Mouse (Mus musculus): ENCODE data around the gene Setd1b. TPM values are rescaled to one million over a fixed set of nuclear protein-coding genes. Genes with fewer than 3 reads are reported as not detected.
A peak's percentile ranks its signal among the peaks of the same experiment; 100 is the strongest.

Setd1b gene
- polyA plus RNA-seq, 1 experiment from 2014 or later = 13.0 TPM

DNA sequence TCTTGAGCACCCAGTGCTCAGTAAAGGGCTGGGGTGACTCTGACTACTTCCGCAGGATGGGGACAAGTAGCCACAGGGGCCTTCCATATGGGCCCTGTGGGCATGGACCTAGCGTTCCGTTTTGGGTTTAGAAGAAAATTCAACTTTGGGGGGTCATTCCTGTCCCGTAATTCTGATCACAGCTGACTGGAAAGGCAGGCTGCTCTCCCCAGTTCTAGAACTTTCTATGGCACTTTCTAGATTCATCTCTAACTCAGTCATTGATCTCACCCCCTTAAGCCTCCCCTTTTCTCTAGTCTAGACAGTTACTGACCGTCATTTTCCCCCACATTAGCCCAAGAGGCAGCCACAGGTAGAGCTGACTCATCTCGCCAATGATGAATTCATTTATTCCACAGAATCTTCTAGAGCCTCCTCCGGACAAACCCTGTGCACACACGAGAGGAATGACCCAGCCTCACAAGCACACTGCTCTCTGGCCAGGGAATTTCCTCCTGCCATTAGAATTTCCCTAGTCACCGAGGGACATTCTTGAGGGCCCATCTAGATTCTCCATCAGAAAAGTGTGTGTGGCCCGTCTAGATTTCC, 12.7 kb upstream of the Setd1b start:
- no peak overlapping the region for H3K27ac ChIP-seq
- WGBS = 87% methylated on average over 10 of the region's 10 CpGs
- no peaks in the 10 kb centered on the region for H3K27me3 ChIP-seq (replicated peaks)
- H3K9me3 ChIP-seq = no peaks in the 10 kb centered on the region
- H3K4me3 ChIP-seq = no peak overlapping the region
- no peak overlapping the region for H3K9ac ChIP-seq
- H3K36me3 ChIP-seq = peaks cover 49% of the 10 kb centered on the region
- no peak overlapping the region for H3K4me2 ChIP-seq (replicated peaks)
- H3K4me1 ChIP-seq = peaks cover 29% of the 10 kb centered on the region
- ATAC-seq (ENCODE audit: low FRiP score, low read depth) = no peak

DNA sequence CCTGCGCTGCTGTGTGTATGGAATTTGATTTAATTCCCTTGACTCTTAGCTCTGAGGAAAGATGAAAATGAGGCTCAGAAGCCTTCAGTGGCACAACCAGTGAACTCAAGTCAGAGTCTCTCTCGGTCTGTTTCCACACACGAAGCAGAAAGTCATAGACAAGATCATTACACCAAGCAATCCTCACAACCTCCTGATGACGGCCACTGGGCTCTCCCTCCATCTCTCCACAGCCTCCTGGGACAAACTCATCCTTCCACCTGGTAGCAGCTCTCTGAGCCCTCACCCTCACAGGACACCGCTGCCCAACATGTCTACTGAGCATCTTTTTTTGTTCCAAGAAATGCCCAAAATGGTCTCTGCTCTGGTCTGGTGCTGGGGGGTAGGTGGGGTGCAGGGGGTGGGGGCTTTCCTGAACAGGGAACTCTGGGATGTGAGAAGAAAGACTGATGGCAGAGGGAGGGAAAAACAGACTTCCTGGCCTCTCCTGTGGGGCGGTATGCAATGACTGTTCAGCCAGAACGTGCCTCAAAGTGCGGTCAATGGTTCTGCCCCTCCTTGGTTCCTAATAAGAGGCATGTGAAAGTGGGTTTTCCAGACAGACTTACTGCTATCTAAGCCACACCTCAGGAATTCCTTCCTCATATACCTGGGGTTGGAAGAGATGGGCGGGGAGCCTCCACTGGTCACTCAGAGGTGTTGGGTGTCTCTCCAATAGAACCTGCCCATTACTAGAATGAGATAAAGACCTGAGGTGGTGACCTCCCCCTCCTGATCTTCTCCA, 11.8 kb upstream of the Setd1b start:
- Histone ChIP-seq H3K27ac (no peak overlapping the region), H3K27me3 (replicated peaks) (no peaks in the 10 kb centered on the region), H3K9me3 (no peaks in the 10 kb centered on the region), H3K4me1 (peaks cover 39% of the 10 kb centered on the region), H3K4me2 (replicated peaks) (no peak overlapping the region), H3K9ac (no peak overlapping the region), H3K4me3 (no peak overlapping the region), H3K36me3 (peaks cover 57% of the 10 kb centered on the region)
- WGBS = 92% methylated on average over 9 of the region's 9 CpGs
- ATAC-seq (ENCODE audit: low FRiP score, low read depth) = no peak

DNA sequence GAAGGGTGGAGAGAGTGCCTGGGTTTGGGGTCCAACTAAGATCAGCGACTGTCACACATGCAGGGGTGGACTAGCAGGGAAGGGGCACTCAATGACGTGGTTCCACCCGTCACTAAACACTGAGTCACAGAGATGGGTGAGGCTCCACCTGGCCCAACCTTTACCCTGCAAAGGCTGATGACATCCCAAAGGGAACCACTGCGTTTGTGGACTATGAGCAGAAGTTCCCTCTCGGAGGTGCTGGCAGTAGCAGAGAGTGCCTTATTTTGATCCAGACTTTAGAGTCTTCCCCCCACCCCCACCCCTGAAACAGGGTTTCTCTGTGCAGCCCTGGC, 11.2 kb upstream of the Setd1b start:
- 83% methylated on average over 5 of the region's 5 CpGs for WGBS
- Histone ChIP-seq H3K27ac (no peak overlapping the region), H3K27me3 (replicated peaks) (no peaks in the 10 kb centered on the region), H3K4me3 (no peak overlapping the region), H3K9me3 (no peaks in the 10 kb centered on the region), H3K4me2 (replicated peaks) (no peak overlapping the region), H3K36me3 (peaks cover 57% of the 10 kb centered on the region; the same call in 1 of the 2 replicates), H3K9ac (no peak overlapping the region), H3K4me1 (peaks cover 45% of the 10 kb centered on the region)
- ATAC-seq (ENCODE audit: low FRiP score, low read depth) = no peak

DNA sequence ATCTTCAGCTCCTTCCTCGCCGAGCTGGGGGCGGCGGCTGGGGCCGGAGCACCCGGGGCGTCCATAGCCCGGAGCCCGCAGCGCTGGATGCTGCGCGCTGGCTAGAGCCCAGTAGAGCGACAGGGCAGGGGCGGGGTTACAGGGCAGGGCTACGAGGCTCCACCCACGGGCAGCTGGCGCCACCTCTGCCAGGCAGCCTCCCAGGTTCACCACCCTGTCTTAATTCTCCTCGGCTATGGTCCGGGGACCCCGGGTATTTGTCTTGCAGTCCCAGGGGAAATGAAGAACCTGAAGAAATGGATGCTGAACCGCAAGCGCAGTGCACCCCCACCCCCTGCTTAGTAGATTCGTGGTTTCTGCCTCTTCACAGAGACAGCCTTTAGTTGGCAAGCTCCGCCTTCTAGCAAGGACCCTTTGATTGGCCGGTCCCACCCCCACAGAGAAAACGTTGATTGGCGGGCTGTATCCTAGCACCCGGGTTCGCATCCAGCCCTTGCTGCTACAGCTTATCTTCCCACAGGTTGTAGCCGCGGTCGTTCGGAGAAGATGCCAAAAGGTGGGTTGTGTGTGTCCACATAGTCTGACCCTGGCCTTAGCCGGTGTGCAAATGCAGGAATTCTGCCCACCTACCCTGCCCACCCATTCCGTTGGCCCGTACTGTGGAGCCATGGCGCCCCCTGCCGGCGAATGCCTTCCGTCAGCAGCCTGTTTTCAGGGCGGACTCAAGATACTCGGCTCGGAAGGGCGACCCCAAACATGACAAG, 9.5 kb upstream of the Setd1b start, which contains the start of gene Rhof:
Rhof (minus strand) TSS at position 385 of the 764 bp plus-strand sequence.
- Histone ChIP-seq H3K9me3 (no peaks in the 10 kb centered on the region), H3K27ac (no peak within 1 kb of the TSS), H3K36me3 (peaks cover 43% of the 10 kb centered on the region; the same call in 1 of the 2 replicates), H3K4me1 (peaks cover 62% of the 10 kb centered on the region), H3K27me3 (replicated peaks) (no peaks in the 10 kb centered on the region), H3K9ac (peak within 1 kb of the TSS; percentile 57), H3K4me2 (replicated peaks) (peak within 1 kb of the TSS; percentile 100), H3K4me3 (peak within 1 kb of the TSS; percentile 29)
- 3% methylated on average over 44 of the region's 44 CpGs for WGBS
- ATAC-seq (ENCODE audit: low FRiP score, low read depth) = 0 out of 2 replicates have a peak, but pooled peaks have one; percentile 41

DNA sequence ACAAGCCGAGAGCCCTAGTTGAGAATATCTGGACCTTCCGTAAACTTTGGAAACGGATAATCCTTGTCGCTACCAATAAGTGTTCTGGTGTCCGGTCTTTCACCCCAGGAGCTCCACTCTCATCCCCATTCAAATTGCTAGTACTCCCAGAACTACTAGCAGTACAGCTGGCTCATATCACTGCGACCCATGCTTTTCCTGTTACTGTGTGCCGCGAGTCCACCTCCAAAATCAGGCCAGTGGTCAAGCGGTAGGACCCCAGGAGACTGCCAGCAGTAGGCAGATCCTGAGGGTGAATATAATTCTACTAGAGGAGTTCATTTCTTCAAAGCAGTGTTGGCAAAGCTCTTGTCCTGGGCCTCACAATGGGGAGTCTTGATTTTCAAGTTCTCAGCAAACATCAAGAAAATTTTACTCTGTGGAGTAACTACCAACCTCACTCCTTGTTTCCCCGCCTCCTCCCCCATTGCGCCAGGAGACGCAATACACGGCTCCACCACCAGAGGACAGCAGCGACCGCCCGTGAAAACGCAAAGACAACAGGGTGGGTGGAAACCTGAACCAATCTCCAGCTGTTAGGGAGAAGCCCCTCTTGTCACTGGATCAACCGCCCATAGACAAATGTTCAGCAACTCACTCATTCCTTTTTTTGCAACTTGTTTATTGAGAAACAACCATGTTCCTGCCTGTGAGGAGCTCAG, 8.8 kb upstream of the Setd1b start:
- Histone ChIP-seq H3K9me3 (no peaks in the 10 kb centered on the region), H3K4me3 (0 out of 2 replicates have a peak overlapping the region, but pooled peaks have one; percentile 3), H3K27ac (0 out of 2 replicates have a peak overlapping the region, but pooled peaks have one; percentile 34), H3K4me1 (peaks cover 66% of the 10 kb centered on the region), H3K4me2 (replicated peaks) (peak overlapping the region; percentile 100), H3K9ac (no peak overlapping the region), H3K36me3 (peaks cover 43% of the 10 kb centered on the region; the same call in 1 of the 2 replicates), H3K27me3 (replicated peaks) (no peaks in the 10 kb centered on the region)
- 0 out of 2 replicates have a peak, but pooled peaks have one; percentile 5 for ATAC-seq (ENCODE audit: low FRiP score, low read depth)
- WGBS = 21% methylated on average over 18 of the region's 18 CpGs

DNA sequence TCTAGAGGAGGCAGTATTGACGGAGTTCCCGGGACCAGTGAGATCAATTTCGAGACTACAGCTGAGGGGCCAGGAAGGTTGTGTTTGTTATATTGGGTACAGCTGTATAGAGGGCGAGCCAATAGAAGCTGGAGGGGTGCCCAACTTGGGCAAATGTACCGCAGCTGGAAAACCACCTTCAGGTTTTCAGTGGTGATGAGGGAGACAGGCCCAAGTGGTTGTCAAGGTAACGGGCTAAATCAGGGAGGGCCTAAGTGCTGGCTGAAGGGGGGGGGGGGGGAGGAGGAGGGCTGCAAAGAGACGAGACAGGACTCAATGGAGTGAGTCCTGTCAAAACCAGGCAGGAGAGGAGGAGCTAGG, 8.2 kb upstream of the Setd1b start:
- no peak overlapping the region for H3K9ac ChIP-seq
- peaks cover 39% of the 10 kb centered on the region; the same call in 1 of the 2 replicates for H3K36me3 ChIP-seq
- WGBS = 16% methylated on average over 7 of the region's 7 CpGs
- peaks cover 66% of the 10 kb centered on the region for H3K4me1 ChIP-seq
- ATAC-seq (ENCODE audit: low FRiP score, low read depth) = no peak
- H3K27ac ChIP-seq = 0 out of 2 replicates have a peak overlapping the region, but pooled peaks have one; percentile 34
- no peaks in the 10 kb centered on the region for H3K27me3 ChIP-seq (replicated peaks)
- H3K4me2 ChIP-seq (replicated peaks) = peak overlapping the region; percentile 100
- no peaks in the 10 kb centered on the region for H3K9me3 ChIP-seq
- 0 out of 2 replicates have a peak overlapping the region, but pooled peaks have one; percentile 3 for H3K4me3 ChIP-seq

DNA sequence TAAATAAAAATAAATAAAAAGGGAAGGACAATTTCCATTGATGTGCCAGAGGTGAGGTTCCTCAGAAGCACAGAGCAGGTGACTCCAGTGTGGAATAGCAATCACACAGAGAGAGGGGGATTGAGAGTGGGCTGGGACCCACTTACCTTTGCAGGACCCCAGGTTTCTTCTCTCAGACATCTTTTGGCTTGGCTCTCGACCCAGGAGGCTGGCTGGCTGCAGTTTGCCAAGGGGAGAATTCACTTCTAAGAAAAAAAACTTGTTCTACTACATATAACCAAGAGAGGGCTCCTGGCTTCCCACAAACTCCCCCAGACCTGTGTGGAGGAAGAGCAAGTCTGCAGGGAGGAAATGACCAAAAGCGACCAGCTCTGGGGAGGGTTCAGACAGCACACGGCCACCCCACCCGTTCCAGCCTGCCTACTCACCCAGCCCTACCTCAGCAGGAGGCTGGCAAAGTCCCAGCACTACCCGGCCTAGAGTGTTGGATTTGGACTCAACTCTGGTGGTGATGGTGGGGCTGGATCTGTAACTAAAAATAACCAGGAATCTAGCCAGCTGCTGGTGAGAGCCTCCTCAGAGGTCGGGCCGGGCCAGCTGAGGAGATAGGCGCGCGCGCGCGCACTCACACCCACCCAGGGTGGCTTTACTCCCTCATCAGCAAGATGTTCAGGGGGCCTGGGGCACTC, 7.7 kb upstream of the Setd1b start:
- Histone ChIP-seq H3K4me1 (peaks cover 66% of the 10 kb centered on the region), H3K36me3 (peaks cover 39% of the 10 kb centered on the region; the same call in 1 of the 2 replicates), H3K4me3 (peak overlapping the region; percentile 89; the same call in 1 of the 2 replicates), H3K9ac (peak overlapping the region; percentile 100), H3K4me2 (replicated peaks) (peak overlapping the region; percentile 100), H3K27ac (peak overlapping the region; percentile 34; the same call in 1 of the 2 replicates), H3K27me3 (replicated peaks) (no peaks in the 10 kb centered on the region), H3K9me3 (no peaks in the 10 kb centered on the region)
- WGBS = 18% methylated on average over 13 of the region's 13 CpGs
- no peak for ATAC-seq (ENCODE audit: low FRiP score, low read depth)

DNA sequence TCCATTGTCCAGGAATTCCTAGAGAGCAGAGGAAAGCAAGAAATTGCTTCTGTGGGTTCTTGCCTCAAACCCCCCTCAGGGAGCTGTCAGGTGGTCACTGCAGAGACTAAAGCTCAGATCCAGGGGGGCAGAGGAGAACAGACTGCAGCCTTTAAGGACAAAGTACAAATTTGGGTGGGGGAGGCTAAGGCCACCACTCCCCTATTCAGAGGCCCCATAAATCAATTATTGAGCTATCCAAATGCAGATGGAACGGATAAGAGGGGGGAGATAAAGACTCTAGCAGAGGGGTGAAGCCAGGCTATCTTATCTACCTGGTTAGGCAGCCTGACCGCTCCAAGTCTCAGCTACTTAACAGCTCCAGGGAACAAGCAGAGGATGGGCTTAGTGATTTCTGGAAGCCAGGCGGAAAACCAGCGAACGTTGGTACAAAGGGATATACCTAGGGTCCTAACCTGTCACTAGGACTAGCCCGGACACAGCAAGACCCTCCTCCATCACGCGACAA, 7.1 kb upstream of the Setd1b start:
- Histone ChIP-seq H3K9me3 (no peaks in the 10 kb centered on the region), H3K36me3 (peaks cover 34% of the 10 kb centered on the region; the same call in 1 of the 2 replicates), H3K4me1 (peaks cover 66% of the 10 kb centered on the region), H3K4me2 (replicated peaks) (peak overlapping the region; percentile 100), H3K27ac (0 out of 2 replicates have a peak overlapping the region, but pooled peaks have one; percentile 0), H3K9ac (peak overlapping the region; percentile 100), H3K27me3 (replicated peaks) (no peaks in the 10 kb centered on the region), H3K4me3 (peak overlapping the region; percentile 89)
- ATAC-seq (ENCODE audit: low FRiP score, low read depth) = no peak
- WGBS = 8% methylated on average over 8 of the region's 8 CpGs

DNA sequence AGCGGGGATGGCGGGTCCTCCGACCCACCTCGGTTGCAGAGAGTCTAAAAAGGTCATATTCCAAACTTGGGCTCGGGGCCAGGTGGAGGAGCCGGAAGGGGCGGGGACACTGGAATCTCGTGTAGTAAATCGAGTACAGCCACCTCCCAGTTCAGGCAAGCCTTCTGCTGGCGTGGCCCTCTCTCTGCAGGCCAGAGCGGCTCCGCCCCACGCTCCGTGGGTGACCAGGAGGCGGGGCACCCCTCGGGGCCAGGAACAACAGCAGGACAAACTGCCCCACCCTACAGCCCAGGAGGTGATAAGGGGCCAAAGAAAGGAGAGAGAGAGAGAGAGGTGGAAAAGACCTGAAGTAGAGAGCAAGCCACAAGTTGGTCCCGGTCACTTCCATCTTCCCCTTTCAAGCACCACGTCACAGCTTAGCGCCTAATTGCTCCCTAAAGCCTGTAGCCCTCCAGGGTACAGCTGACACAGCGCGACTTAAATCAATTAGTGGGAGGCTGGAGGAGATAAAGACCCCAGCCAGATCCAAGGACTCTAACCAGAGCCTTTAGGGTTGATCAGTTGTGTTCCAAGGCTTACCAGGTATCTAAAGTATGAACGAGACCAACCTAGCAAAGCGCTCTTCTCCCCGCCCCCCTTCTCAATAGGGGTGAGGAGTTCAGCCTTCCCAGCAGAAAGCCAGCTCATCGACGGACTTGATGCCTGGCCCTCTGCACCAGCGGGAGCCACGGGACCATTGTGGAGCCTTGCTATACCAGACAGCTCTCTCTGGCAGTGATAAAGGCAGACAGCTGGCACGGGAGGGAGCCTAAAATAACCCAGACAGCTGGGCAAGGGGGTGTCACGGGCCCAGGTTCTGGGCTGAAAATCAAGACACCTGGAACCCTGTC, 6.3 kb upstream of the Setd1b start:
- Histone ChIP-seq H3K27ac (peak overlapping the region; percentile 100), H3K9me3 (no peaks in the 10 kb centered on the region), H3K4me2 (replicated peaks) (peak overlapping the region; percentile 100), H3K4me3 (peak overlapping the region; percentile 89), H3K36me3 (peaks cover 26% of the 10 kb centered on the region; the same call in 1 of the 2 replicates), H3K27me3 (replicated peaks) (no peaks in the 10 kb centered on the region), H3K4me1 (peaks cover 66% of the 10 kb centered on the region), H3K9ac (peak overlapping the region; percentile 100)
- WGBS = 4% methylated on average over 30 of the region's 30 CpGs
- ATAC-seq (ENCODE audit: low FRiP score, low read depth) = no peak

DNA sequence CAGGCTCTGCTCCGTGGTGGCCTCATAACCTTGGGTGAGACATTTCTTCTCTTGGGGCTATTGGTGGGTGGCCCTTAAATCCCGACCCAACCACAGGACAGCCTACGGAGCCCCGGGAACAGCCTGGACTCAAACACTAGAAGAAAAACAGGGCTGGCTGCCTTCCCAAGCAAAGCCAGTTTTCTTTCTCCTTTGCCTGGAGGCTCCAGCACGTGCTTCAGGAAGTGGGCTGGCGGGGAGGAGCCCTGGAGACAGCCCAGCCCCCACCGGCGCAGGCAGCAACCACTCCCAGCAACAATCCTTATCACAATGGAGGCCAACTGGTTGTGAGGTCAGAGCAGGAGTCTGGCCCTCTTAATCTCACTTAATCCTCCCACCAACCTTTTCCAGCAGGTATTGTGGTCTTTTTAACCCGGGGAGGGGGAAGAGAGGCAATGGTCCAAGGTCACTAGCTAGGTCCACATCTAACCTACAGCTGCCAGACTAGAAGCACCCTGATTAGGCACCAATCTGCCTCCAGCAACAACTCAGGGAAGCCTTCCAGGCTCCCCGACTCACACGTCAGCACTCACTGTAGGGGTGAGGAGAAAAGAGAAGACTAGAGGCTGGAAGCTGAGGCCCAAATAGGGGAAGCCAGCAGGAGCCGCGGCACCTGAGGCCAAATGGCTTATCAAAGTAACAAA, 5.5 kb upstream of the Setd1b start:
- Histone ChIP-seq H3K4me2 (replicated peaks) (peak overlapping the region; percentile 100), H3K4me1 (peaks cover 63% of the 10 kb centered on the region), H3K9me3 (no peaks in the 10 kb centered on the region), H3K36me3 (peaks cover 19% of the 10 kb centered on the region; the same call in 1 of the 2 replicates), H3K9ac (peak overlapping the region; percentile 100), H3K27me3 (replicated peaks) (no peaks in the 10 kb centered on the region), H3K4me3 (peak overlapping the region; percentile 89), H3K27ac (peak overlapping the region; percentile 100)
- no peak for ATAC-seq (ENCODE audit: low FRiP score, low read depth)
- under 1% methylated on average over 13 of the region's 13 CpGs for WGBS
